Mouse (Mus musculus): ENCODE measurements around the gene Ndufs6.

Ndufs6 gene

GRCm38 (mm10) chr13:73305398-73306084, 22.8 kb downstream of the Ndufs6 start:
- DNase-seq, result no peak

- no peak for DNase-seq
Observed at GRCm38 (mm10) chr13:73304729-73305128, 23.6 kb downstream of the Ndufs6 start.

- DNase-seq, result no peak
Observed at GRCm38 (mm10) chr13:73299322-73299721, 29.0 kb downstream of the Ndufs6 start.

GRCm38 (mm10) chr13:73298717-73299116, 29.6 kb downstream of the Ndufs6 start:
- DNase-seq, result no peak

- DNase-seq, result no peak
Observed at GRCm38 (mm10) chr13:73291102-73291501, 37.2 kb downstream of the Ndufs6 start.

- DNase-seq, result no peak
Observed at GRCm38 (mm10) chr13:73290206-73290605, 38.1 kb downstream of the Ndufs6 start.

- DNase-seq, result no peak
Observed at GRCm38 (mm10) chr13:73283534-73283933, 44.8 kb downstream of the Ndufs6 start.

GRCm38 (mm10) chr13:73282407-73282806, 45.9 kb downstream of the Ndufs6 start:
- no peak for DNase-seq

GRCm38 (mm10) chr13:73279196-73279595, 49.1 kb downstream of the Ndufs6 start:
- DNase-seq, result no peak

- no peak for DNase-seq
Observed at GRCm38 (mm10) chr13:73277797-73278196, 50.5 kb downstream of the Ndufs6 start.

GRCm38 (mm10) chr13:73277361-73277760, 51.0 kb downstream of the Ndufs6 start:
- DNase-seq, result no peak

- no peak for DNase-seq
Observed at GRCm38 (mm10) chr13:73273536-73273935, 54.8 kb downstream of the Ndufs6 start.

GRCm38 (mm10) chr13:73272794-73273282, 55.5 kb downstream of the Ndufs6 start:
- DNase-seq, result no peak

- DNase-seq, result no peak
Observed at GRCm38 (mm10) chr13:73271336-73272242, 56.8 kb downstream of the Ndufs6 start.

GRCm38 (mm10) chr13:73270451-73271081, 57.8 kb downstream of the Ndufs6 start:
- no peak for DNase-seq

GRCm38 (mm10) chr13:73269891-73270290, 58.5 kb downstream of the Ndufs6 start:
- no peak for DNase-seq

All from lung, postnatal 10 days (tissue).